Mouse (Mus musculus): ENCODE results near the gene Zfp90. TPM values are rescaled to one million over a fixed set of nuclear protein-coding genes. Genes with fewer than 3 reads are reported as not detected.
"Not testable (repeated sequence)": the region's sequence is repeated elsewhere in the genome, so short reads cannot be mapped to it uniquely, and the experiment has no call there.

Gene Zfp90
- total RNA-seq, 1 experiment from 2014 or later: 14.3 TPM

DNA sequence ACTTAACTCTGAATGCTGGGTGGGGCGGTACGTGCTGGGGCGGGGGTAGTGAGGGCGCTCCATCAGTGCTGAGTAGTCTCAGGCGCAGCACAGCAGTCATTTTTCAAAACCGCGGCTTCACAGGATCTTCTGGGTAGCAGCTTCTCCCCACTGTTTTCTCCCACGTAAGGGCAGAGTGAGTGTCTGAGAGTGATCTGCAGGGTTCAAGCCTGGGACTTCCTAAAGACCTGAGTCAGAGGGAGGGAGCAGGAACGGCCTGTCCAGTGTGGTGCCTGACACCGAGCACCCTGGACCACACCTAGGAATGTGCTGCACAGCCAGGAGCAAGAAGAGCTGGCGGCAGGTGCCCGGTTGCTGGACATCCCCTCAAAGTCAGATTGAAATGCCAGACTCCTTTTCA is 16.0 kb downstream of the Zfp90 start:
- ATAC-seq (ENCODE audit: extremely low read depth, insufficient number of reproducible peaks, low FRiP score, poor library complexity, severe bottlenecking): no peak

DNA sequence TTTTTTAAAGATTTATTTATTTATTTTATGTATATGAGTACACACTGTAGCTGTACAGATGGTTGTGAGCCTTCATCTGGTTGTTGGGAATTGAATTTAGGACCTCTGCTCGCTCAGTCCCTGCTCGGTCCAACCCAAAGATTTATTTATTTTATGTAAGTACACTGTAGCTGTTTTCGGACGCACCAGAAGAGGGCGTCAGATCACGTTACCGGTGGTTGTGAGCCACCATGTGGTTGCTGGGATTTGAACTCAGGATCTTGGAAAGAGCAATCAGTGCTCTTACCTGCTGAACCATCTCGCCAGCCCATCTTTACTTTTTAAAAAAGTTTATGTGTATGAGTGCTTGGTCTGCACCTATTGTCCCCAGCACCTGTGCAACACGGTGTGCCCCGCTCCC is 16.8 kb downstream of the Zfp90 start:
- ATAC-seq (ENCODE audit: extremely low read depth, insufficient number of reproducible peaks, low FRiP score, poor library complexity, severe bottlenecking): not testable (repeated sequence)

DNA sequence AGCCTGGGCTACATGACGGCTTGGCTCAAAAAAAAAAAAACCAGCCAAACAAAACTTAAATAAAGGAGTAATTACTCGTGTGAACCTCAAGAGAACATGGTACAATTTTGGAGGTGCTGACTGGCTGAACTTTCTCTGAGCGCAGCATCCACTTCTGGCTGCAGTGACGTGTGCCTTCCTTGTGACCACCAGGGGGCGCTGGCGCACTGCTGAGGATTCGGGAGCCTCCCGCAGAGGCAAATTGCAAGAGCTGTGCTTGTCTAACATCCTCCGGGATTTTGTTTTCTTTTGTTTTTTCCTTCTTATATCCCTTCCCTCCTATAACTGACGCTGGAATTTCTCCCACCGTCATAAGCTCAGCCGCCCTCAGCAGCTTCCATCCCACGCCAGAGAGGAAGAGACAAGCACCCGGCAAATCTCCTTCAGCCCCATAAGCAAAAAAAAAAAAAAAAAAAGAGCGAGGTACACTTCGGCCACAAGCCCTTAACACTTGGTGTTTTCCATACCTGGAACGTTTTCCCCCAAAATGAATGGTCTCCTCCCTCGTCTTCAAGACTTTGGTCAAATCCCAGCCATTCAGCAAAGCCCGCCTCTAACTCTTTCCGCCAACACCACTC is 17.9 kb downstream of the Zfp90 start:
- ATAC-seq (ENCODE audit: extremely low read depth, insufficient number of reproducible peaks, low FRiP score, poor library complexity, severe bottlenecking): peak; percentile 60; the same call in 1 of the 2 replicates

DNA sequence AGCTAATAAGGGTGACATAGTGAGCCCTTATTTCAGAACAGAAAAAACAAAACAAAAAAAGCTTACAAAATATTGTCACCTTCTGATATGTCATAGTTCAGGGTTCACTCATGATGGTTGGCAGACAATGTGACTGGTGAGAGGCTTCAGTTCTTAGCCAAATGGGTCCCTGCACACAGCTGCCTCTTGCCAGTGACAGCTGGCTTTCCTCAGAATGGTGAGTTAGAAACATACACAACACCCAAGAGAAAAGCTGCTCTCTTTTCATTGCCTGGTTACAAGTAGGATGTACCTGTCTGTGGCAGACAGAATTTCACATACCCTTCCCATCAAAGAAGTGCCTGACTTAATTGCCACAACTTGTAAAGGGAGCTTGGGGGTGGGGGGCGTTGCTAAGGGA is 18.5 kb downstream of the Zfp90 start:
- no peak for ATAC-seq (ENCODE audit: extremely low read depth, insufficient number of reproducible peaks, low FRiP score, poor library complexity, severe bottlenecking)

DNA sequence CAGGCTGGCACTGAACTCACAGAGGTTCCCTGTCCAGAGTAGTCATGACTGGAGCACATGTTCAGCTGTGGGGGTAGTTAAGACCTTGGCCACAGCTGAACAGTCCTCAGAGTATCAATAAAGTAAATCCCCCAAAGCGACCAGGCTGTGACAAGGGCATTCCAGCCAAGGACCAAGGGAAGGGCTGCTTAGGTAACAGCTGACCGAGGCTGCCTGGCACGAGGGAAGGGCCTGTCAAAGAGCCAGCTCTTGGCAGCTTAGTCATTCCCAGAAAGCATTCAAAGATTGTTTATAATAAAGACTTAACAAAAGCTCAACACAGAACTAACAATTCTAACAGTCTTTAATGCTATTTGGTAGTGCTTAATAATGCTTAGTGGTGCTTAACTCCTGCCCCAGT is 22.7 kb downstream of the Zfp90 start:
- ATAC-seq (ENCODE audit: extremely low read depth, insufficient number of reproducible peaks, low FRiP score, poor library complexity, severe bottlenecking): no peak

DNA sequence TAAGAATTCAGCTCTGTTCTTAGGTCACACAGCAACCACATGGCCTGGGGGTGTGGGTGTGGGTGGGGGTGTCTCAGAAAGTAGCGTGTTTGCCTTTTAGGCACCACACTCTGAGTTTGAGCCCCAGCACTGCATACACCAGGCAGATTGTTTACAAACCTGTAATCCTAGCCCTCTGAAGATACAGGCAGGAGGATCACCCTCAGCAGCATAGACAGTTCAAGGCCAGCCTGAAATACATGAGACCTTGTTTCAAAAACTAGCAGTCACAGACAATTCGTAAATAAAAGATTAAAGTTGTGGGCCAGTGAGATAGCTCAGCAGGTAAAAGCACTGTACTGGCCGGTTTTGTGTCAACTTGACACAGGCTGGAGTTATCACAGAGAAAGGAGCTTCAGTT is 25.0 kb downstream of the Zfp90 start:
- no peak for ATAC-seq (ENCODE audit: extremely low read depth, insufficient number of reproducible peaks, low FRiP score, poor library complexity, severe bottlenecking)

DNA sequence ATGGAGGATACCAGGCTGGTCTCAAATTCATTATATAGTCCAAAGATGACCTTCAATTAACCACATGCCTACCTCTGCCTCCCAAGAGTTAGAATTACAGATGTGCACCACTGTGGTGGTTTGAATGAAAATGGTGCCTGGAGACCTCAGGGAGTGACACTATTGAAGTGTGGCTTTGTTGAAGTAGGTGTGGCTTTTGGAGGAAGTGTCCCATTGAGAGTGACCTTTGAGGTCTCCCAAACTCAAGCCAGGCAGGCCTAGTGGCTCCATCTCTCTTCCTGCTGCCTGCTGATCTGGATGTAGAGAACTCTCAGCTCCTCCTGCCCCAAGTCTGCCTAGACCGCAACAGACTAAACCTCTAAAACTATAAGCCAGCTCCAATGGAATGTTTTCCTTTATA is 27.6 kb downstream of the Zfp90 start:
- no peak for ATAC-seq (ENCODE audit: extremely low read depth, insufficient number of reproducible peaks, low FRiP score, poor library complexity, severe bottlenecking)

DNA sequence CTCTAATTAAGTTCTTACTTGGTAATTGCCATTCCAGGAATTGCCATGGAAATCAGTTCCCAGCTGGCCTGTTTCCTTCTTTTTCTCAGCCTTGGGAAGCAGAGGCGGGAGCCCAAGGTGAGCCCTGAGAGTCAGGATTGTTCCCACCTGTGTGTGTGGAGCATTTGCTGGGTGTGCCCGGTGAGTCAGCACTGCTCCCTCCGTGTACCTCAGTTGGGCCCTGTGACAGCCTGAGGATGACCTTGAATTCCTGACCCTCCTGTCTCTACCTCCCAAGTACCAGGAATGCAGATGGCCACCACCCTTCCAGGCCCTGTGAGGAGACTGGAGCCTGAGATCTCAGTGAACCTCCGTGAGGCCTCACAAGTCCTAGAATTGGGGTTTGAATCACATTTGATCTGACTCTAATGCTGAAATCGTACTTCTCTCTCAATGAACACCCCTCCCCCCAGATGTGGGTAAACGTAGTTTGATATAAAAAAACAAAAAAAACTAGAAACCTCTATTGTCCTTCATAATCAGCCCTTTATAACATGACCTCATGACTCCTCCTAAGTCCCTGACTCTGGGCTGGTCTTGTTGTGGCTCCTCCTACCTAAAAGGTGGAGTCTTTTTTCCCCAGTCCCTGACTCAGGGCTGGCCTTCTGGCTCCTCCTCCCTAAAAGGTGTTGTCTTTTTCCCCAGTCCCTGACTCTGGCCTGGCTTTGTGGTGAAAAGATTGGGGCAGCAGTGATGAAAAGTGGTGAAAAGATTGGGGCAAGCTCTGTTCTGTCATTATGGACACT is 36.4 kb downstream of the Zfp90 start:
- ATAC-seq (ENCODE audit: extremely low read depth, insufficient number of reproducible peaks, low FRiP score, poor library complexity, severe bottlenecking): no peak

DNA sequence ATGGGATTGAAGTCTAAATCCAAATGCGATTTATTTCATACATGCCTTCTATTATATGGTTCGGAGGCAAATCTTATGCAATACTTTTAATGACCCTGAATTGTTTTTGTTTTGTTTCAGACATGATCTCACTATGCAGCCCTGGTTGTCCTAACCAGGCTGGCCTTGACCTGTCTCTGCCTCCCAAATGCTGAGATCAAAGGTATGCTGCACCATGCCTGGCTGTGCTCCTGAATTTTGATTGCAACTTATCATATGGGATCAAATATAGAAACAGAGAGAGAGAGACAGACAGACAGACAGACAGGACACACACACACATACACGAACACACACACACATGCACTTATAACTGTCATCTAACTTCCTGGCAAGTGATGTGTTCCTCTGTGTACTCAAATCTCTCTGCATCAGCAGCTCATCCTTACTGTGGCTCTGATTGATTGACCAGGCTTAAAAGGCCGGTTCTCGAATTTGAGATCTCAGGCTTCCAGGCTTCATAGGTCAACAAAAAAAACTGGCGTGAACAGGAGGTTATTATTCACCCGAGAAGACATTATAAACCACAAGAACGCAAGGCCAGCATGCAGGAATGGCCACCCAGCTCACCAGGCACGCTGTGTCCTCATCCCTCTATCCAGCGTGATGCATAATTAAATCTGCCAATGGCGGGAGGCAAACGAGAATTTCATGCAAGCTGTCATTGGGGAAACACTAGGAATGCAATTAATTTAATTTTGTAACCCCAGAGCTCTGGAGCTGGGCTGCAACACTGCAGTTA is 37.8 kb downstream of the Zfp90 start:
- ATAC-seq (ENCODE audit: extremely low read depth, insufficient number of reproducible peaks, low FRiP score, poor library complexity, severe bottlenecking): no peak

DNA sequence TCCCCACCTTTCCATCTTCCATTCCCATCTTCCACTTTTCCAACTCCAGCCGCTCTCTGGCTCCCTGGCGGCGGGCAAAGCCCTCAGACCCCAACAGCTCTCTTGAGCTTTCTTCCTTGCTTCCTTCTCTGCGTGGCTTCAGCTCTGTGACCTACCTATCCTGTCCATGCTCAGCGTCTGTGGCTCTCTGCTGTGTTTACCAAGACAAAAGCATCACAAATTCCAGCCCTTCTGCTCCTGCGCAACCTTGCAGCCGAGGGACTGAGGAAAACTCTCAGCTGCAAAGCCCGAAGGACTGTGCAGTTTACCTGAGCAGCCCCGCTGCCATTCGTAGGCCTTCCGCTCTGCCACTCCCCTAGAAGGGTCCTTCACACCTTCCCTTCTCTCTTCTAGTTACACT is 38.9 kb downstream of the Zfp90 start:
- ATAC-seq (ENCODE audit: extremely low read depth, insufficient number of reproducible peaks, low FRiP score, poor library complexity, severe bottlenecking): no peak

DNA sequence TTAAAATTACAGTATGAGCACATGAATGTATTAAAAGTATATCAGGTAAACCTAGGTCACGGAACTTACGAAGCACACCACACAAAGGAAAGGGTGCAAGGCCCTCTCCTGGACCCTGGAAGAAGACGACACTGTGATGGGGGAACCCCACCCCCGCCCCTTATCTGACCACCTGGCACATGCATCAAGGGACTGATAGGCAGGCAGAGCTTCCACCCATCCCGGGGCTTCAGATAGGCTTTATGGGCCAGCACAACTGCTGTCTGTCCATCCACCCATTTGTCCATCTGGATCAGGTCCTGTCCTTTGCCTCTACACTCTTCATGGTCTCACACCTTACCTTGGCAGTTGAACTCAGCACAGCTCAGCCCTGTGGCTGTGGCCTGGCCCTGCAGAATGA is 47.0 kb downstream of the Zfp90 start:
- no peak for ATAC-seq (ENCODE audit: extremely low read depth, insufficient number of reproducible peaks, low FRiP score, poor library complexity, severe bottlenecking)

DNA sequence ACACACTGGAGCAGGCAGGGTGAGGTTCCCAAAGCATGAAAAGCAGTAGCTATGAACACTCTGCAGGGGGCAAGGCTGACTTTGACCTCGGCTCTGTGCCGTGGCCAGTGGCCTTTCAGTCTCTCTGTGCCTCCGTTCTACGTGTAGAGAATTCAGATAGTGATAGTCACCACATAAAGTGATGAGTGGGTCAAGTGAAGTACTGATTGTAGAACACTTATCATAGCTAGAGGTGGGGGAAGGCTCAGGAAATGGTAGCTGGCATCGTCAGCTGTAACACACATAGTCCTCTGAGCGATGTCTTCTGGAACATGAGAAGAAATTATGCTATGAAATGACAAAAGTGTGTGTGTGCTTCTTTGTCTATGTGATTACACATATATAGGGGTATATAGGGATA is 48.7 kb downstream of the Zfp90 start:
- no peak for ATAC-seq (ENCODE audit: extremely low read depth, insufficient number of reproducible peaks, low FRiP score, poor library complexity, severe bottlenecking)

DNA sequence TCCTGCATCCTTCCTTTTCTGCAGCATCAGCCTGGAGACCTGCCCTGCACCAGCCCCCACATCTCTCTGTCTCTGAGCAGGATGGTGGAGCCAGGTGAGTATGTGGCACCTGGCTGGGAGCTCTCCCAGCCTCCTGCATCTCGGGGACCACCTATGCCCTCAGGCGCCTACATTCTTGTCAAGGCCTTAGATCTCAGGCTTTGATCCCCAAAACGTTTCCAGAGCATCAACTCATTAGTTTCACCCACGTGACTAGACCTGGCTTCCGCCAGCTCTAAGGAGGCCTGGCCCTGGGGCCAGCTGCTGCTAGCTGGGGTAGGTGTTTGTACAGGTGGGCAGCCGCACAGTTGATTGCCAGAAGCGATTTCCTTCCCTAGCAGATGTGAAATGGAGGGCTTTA is 54.4 kb downstream of the Zfp90 start:
- no peak for ATAC-seq (ENCODE audit: extremely low read depth, insufficient number of reproducible peaks, low FRiP score, poor library complexity, severe bottlenecking)

DNA sequence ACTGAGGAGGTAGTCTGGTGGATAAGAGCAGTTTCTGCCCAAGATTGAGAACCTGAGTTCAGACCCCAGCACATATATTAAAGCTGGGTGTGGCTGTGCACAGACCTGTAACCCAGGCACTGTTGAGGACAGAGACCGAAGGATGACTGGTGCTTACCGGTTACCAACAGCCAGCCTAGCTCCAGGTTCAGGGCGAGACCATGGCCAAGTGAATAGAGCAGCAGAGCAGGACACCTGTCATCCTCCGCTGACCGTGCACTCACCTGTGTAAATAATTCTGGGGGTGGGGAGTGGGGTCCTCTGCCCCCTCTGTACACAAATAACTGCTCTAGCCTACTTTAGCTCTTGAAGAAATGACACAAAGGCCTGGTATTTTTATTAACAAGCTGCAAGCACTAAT is 58.9 kb downstream of the Zfp90 start:
- ATAC-seq (ENCODE audit: extremely low read depth, insufficient number of reproducible peaks, low FRiP score, poor library complexity, severe bottlenecking): no peak

Other genes starting within 250 kb of the Zfp90 start
- 9.3 and 11.3 TPM in 2 replicates for gene Slc7a6, start 246.5 kb upstream of the Zfp90 start, total RNA-seq (2017)
- 61.8 and 67.5 TPM in 2 replicates for gene Slc7a6os, start 204.4 kb upstream of the Zfp90 start, total RNA-seq (2017)
- 21.4 and 21.5 TPM in 2 replicates for gene Prmt7, start 204.4 kb upstream of the Zfp90 start, total RNA-seq (2017)
- 1.3 and 1.4 TPM in 2 replicates for gene Smpd3, start 77.3 kb upstream of the Zfp90 start, total RNA-seq (2017)
- not detected in 2 replicates for gene 6030452D12Rik, start 85.2 kb downstream of the Zfp90 start, total RNA-seq (2017)
- not detected in 2 replicates for gene Cdh3, start 95.6 kb downstream of the Zfp90 start, total RNA-seq (2017)
- 2.4 and 4.5 TPM in 2 replicates for gene Gm10073, start 158.1 kb downstream of the Zfp90 start, total RNA-seq (2017)
- gene Cdh1, start 188.0 kb downstream of the Zfp90 start, total RNA-seq (2017): 0.98 and 1.5 TPM in 2 replicates

Data from neutrophil, adult 5-6 weeks (primary cell).